Mouse (Mus musculus) limb, embryonic 14.5 days (tissue): ENCODE results near the gene Peli3. TPM values are rescaled to one million over a fixed set of nuclear protein-coding genes. Genes with fewer than 3 reads are reported as not detected.

ENCODE experiments used
- ATAC-seq: fragments of 200-750 bp; cut with Nextera tagmentation; 2 replicates; pipeline ENCODE4 v1.8.0; 2017; ENCODE audit warnings: low read depth, moderate number of reproducible peaks, moderate TSS enrichment; ENCODE audit not compliant: low FRiP score
- DNase-seq: peaks from one replicate; pipeline ENCODE4 v3.0.0-alpha.2; 2015; ENCODE audit warnings: low spot score
- H3K27ac ChIP-seq: fragments of 300-500 bp; sonication (generic); replicated peaks from 2 replicates; pipeline ENCODE4 v1.5.1; 2014; ENCODE audit warnings: low read depth, mild to moderate bottlenecking, low read length, moderate library complexity, mixed read lengths
- H3K27me3 ChIP-seq: fragments of 300-500 bp; sonication (generic); 2 replicates; pipeline ENCODE4 v1.6.1; 2014; ENCODE audit warnings: low read length, mixed read lengths; ENCODE audit not compliant: control insufficient read depth, insufficient read depth
- H3K36me3 ChIP-seq: fragments of 300-500 bp; sonication (generic); 2 replicates; pipeline ENCODE4 v1.6.1; 2014; ENCODE audit warnings: mild to moderate bottlenecking, low read length, moderate library complexity, mixed read lengths; ENCODE audit not compliant: control insufficient read depth, insufficient read depth
- H3K4me1 ChIP-seq: fragments of 300-500 bp; sonication (generic); 2 replicates; pipeline ENCODE4 v1.6.1; 2014; ENCODE audit warnings: antibody characterized with exemption, low read length, mixed read lengths; ENCODE audit not compliant: control insufficient read depth, insufficient read depth
- H3K4me2 ChIP-seq: fragments of 300-500 bp; sonication (generic); replicated peaks from 2 replicates; pipeline ENCODE4 v1.6.1; 2014; ENCODE audit warnings: low read depth, mild to moderate bottlenecking, low read length, moderate library complexity; ENCODE audit not compliant: severe bottlenecking
- H3K4me3 ChIP-seq: fragments of 300-500 bp; sonication (generic); replicated peaks from 2 replicates; pipeline ENCODE4 v1.5.1; 2014; ENCODE audit warnings: low read length
- H3K9ac ChIP-seq: fragments of 300-500 bp; sonication (generic); 2 replicates; pipeline ENCODE4 v1.6.1; 2014; ENCODE audit warnings: mild to moderate bottlenecking, low read depth, low read length, moderate library complexity; ENCODE audit not compliant: severe bottlenecking
- H3K9me3 ChIP-seq: fragments of 300-500 bp; sonication (generic); 2 replicates; pipeline ENCODE4 v1.6.1; 2016; ENCODE audit warnings: low read length; ENCODE audit not compliant: control insufficient read depth
- POLR2A ChIP-seq: fragments of 200-500 bp; IDR thresholded peaks from 2 replicates; pipeline ENCODE4 v1.8.0; 2012; ENCODE audit warnings: inconsistent platforms, mild to moderate bottlenecking, moderate library complexity, borderline replicate concordance; ENCODE audit not compliant: insufficient read depth, insufficient read length; ENCODE audit errors: extremely low read depth
- WGBS: fragments of 180-500 bp; shearing (Covaris S2); extraction: QIAGEN DNeasy Blood & Tissue Kit; methylation state at CpG from one replicate; pipeline ENCODE4 v1.1.7; 2014; 5-methylcytosine and 5-hydroxymethylcytosine counted together
- polyA plus RNA-seq, 2 experiments: library from polyadenylated mRNA; depleted of rRNA in 1 of 2; stranded (reverse) in 1 of 2; unstranded in 1 of 2; fragments of >200 nt; fragmentation: Nextera tagmentation in 1 of 2; extraction: Ambion mirVana in 1 of 2; gene quantifications; 2 replicates each; pipeline versions ENCODE4 v1.2.1 to v1.2.3; 2012 to 2014

Peli3 gene
- polyA plus RNA-seq, 2 experiments: 2.5 to 2.7 TPM

- H3K4me2 ChIP-seq: no peak overlapping the region
- H3K27ac ChIP-seq: no peak overlapping the region
- no peak overlapping the region for H3K4me3 ChIP-seq
- H3K27me3 ChIP-seq: no peaks in the 10 kb centered on the region
- peaks cover 4% of the 10 kb centered on the region; the same call in 1 of the 2 replicates for H3K4me1 ChIP-seq
- H3K9me3 ChIP-seq: no peaks in the 10 kb centered on the region
- ATAC-seq (no peak), DNase-seq (no peak)
- TF ChIP-seq POLR2A: no peak
- H3K9ac ChIP-seq: no peak overlapping the region
- WGBS: 90% methylated on average over 7 of the region's 7 CpGs
- H3K36me3 ChIP-seq: peaks cover 66% of the 10 kb centered on the region
Observed at GRCm38 (mm10) chr19:4909376-4909775, 33.6 kb downstream of the Peli3 start.

GRCm38 (mm10) chr19:4908107-4908506, 34.8 kb downstream of the Peli3 start:
- H3K4me2 ChIP-seq: no peak overlapping the region
- DNase-seq (no peak), ATAC-seq (no peak)
- no peak for TF ChIP-seq POLR2A
- H3K27ac ChIP-seq: no peak overlapping the region
- 72% methylated on average over 4 of the region's 4 CpGs for WGBS
- peaks cover 53% of the 10 kb centered on the region for H3K36me3 ChIP-seq
- H3K4me1 ChIP-seq: peaks cover 4% of the 10 kb centered on the region; the same call in 1 of the 2 replicates
- H3K9me3 ChIP-seq: no peaks in the 10 kb centered on the region
- no peaks in the 10 kb centered on the region for H3K27me3 ChIP-seq
- no peak overlapping the region for H3K9ac ChIP-seq
- H3K4me3 ChIP-seq: no peak overlapping the region

DNA sequence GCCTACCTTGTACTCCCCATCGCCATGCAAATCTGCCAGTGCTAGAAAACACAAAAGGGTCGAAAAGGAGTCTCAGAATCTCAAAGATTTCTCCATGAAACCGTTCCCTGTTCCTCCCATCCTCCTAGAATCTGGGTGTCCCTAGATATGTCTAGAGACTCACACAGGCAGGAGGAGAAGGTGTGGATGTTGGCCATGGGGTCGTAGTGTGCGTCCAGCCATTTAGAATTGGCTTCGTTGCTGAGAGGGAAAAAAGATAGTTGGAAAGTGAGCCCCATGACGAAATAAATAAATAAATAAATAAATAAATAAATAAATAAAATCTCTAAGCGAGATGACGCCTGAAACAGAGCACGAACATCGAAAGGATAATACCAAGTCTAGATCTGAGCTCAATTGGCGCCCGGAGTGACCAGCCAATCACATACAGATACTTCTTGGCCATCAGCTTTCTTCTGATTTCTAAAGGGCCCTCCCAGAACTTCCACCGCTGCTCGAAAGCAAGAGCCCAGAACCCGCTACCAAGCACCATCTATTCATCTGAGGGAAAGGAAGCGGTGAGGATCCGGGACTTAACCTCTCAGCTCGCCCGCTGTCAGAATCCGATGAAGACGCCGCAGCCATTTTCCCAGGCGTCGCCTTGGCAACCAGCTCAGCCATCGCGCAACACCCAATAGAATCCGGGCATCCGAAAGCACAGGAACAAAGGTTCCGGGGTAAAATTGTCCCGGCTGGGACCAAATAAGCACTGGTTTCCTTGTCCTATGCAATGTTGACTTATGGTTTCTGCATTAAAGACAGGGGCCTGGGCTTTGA, 36.7 kb downstream of the Peli3 start, which contains the start of gene Bbs1:
TSS of gene Bbs1 (minus strand) at position 650 of the 816 bp plus-strand sequence.
- peak; percentile 82 for DNase-seq
- Histone ChIP-seq H3K27me3 (no peaks in the 10 kb centered on the region), H3K4me1 (peaks cover 4% of the 10 kb centered on the region; the same call in 1 of the 2 replicates), H3K4me3 (peak within 1 kb of the TSS; percentile 63), H3K4me2 (peak within 1 kb of the TSS; percentile 60), H3K27ac (no peak within 1 kb of the TSS), H3K9me3 (no peaks in the 10 kb centered on the region), H3K9ac (peak within 1 kb of the TSS; percentile 54), H3K36me3 (peaks cover 38% of the 10 kb centered on the region)
- WGBS: 9% methylated on average over 31 of the region's 31 CpGs
- TF ChIP-seq POLR2A: no peak
- peak; percentile 78; the same call in 1 of the 2 replicates for ATAC-seq

DNA sequence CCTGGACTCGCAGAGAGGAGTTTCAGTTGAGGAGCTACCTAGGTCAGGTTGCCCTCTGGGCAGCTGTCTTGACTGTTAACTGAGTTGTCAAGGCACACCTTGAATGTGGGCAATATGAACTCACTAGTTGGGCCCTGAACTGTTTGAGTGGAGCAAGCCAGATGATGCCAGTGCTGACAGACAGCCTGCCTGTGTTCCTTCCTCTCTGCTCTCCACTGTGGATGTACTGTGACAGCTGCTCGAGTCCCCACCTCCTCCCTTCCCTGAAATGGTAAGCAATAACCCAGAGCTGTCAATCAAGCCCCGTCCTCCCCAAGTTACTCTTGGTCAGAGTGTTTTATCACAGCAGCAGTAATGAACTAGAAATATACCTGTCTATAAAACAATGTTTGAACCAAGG, 43.0 kb downstream of the Peli3 start:
- no peak overlapping the region for H3K4me3 ChIP-seq
- no peaks in the 10 kb centered on the region for H3K9me3 ChIP-seq
- ATAC-seq (peak; percentile 50; the same call in 1 of the 2 replicates), DNase-seq (no peak)
- H3K4me1 ChIP-seq: no peaks in the 10 kb centered on the region
- no peaks in the 10 kb centered on the region for H3K27me3 ChIP-seq
- H3K36me3 ChIP-seq: peaks cover 14% of the 10 kb centered on the region
- TF ChIP-seq POLR2A: no peak
- H3K4me2 ChIP-seq: no peak overlapping the region
- H3K9ac ChIP-seq: no peak overlapping the region
- no peak overlapping the region for H3K27ac ChIP-seq
- 81% methylated on average over 3 of the region's 3 CpGs for WGBS

DNA sequence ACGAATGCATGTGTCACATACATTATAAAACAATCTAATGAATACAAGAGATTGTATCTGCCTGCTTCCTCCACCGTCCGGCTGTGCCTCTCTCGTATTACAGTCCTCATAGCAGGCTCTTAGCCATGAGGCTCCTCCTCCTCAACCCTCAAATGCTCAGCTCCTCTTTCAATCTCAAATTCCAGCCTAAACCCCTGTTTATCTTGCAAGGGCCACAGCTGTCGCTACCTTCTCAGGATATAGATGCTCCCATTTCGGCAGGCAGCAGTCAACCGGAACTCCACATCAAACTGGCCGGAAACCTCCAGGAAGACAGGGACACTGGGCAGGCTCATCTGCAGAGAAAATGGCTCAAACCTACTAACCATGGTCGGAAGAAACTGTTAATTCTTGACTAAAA, 44.0 kb downstream of the Peli3 start:
- Histone ChIP-seq H3K27ac (no peak overlapping the region), H3K4me1 (no peaks in the 10 kb centered on the region), H3K36me3 (peaks cover 14% of the 10 kb centered on the region), H3K4me2 (no peak overlapping the region), H3K4me3 (no peak overlapping the region), H3K27me3 (no peaks in the 10 kb centered on the region), H3K9me3 (no peaks in the 10 kb centered on the region), H3K9ac (no peak overlapping the region)
- peak; percentile 50; the same call in 1 of the 2 replicates for ATAC-seq
- TF ChIP-seq POLR2A: no peak
- 73% methylated on average over 9 of the region's 9 CpGs for WGBS
- DNase-seq: no peak
